Mouse (Mus musculus) MEL (cell line): ENCODE measurements around the gene Ube3c. TPM values are rescaled to one million over a fixed set of nuclear protein-coding genes. Genes with fewer than 3 reads are reported as not detected.

Source experiments
- DNase-seq: peaks from one replicate; pipeline ENCODE4 v3.0.0; 2011; ENCODE audit warnings: low read depth, low spot score
- H3K27ac ChIP-seq: 2 replicates; pipeline ENCODE4 v1.5.1; 2012; ENCODE audit warnings: low read depth, mild to moderate bottlenecking, control low read depth, low read length, moderate library complexity; ENCODE audit not compliant: control insufficient read depth
- H3K27me3 ChIP-seq, 2 experiments: fragments of 150-350 bp in 1 of 2; sonication (generic) in 1 of 2; 2 replicates each; pipeline ENCODE4 v1.6.1; 2012; ENCODE audit warnings: low read length in 2 of 2, mild to moderate bottlenecking in 2 of 2, improper control_type of control experiment in 1 of 2, moderate library complexity in 1 of 2; ENCODE audit not compliant: insufficient read depth in 2 of 2, control insufficient read depth in 1 of 2
- H3K36me3 ChIP-seq, 2 experiments: 2 replicates each; pipeline ENCODE4 v1.6.1; 2012 to 2014; ENCODE audit warnings: low read length in 2 of 2, improper control_type of control experiment in 1 of 2, inconsistent platforms in 1 of 2, mild to moderate bottlenecking in 1 of 2; ENCODE audit not compliant: insufficient read depth in 2 of 2, control insufficient read depth in 1 of 2
- H3K4me1 ChIP-seq, 2 experiments: fragments of 150-350 bp in 1 of 2; sonication (generic) in 1 of 2; 2 replicates each; pipeline ENCODE4 v1.6.1; 2012; ENCODE audit warnings: low read length in 2 of 2, improper control_type of control experiment in 1 of 2, mild to moderate bottlenecking in 1 of 2; ENCODE audit not compliant: insufficient read depth in 2 of 2, control insufficient read depth in 1 of 2
- H3K4me3 ChIP-seq, 2 experiments: fragments of 150-350 bp in 1 of 2; sonication (generic) in 1 of 2; 2 replicates each; pipeline ENCODE4 v1.5.1; 2012; ENCODE audit warnings: low read depth in 2 of 2, low read length in 2 of 2, mild to moderate bottlenecking in 2 of 2, moderate library complexity in 2 of 2, control low read depth in 1 of 2, improper control_type of control experiment in 1 of 2; ENCODE audit not compliant: control insufficient read depth in 1 of 2, insufficient read depth in 1 of 2
- H3K79me2 ChIP-seq: 2 replicates; pipeline ENCODE4 v1.6.1; 2012; ENCODE audit warnings: mild to moderate bottlenecking, low read length, moderate library complexity; ENCODE audit not compliant: control insufficient read depth, poor library complexity, insufficient read depth
- H3K9ac ChIP-seq: 2 replicates; pipeline ENCODE4 v1.6.1; 2012; ENCODE audit warnings: low read depth, mild to moderate bottlenecking, control low read depth, low read length, moderate library complexity; ENCODE audit not compliant: control insufficient read depth, poor library complexity, severe bottlenecking
- H3K9me3 ChIP-seq: fragments of 150-350 bp; sonication (generic); replicated peaks from 2 replicates; pipeline ENCODE4 v1.6.1; 2012; ENCODE audit warnings: mild to moderate bottlenecking, low read length, improper control_type of control experiment, moderate library complexity; ENCODE audit not compliant: insufficient read depth
- CHD1 ChIP-seq: IDR thresholded peaks from 2 replicates; pipeline ENCODE4 v1.6.1; 2012; ENCODE audit warnings: low read depth, mild to moderate bottlenecking, inconsistent platforms, low read length, improper control_type of control experiment
- CHD2 ChIP-seq: IDR thresholded peaks from 2 replicates; pipeline ENCODE4 v1.6.1; 2011; ENCODE audit warnings: low read length, improper control_type of control experiment
- CTCF ChIP-seq, 3 experiments: IDR thresholded peaks in 2 of 3; conservative IDR thresholded peaks in 1 of 3; 2 replicates each; pipeline ENCODE4 v1.5.1; 2011 to 2012; ENCODE audit warnings: low read length in 3 of 3, low read depth in 2 of 3, mild to moderate bottlenecking in 2 of 3, improper control_type of control experiment in 1 of 3, inconsistent platforms in 1 of 3, mixed read lengths in 1 of 3, moderate library complexity in 1 of 3; ENCODE audit not compliant: control insufficient read depth in 1 of 3, insufficient read depth in 1 of 3, poor library complexity in 1 of 3, severe bottlenecking in 1 of 3
- GABPA ChIP-seq: IDR thresholded peaks from 2 replicates; pipeline ENCODE4 v1.6.1; 2012; ENCODE audit warnings: low read depth, mild to moderate bottlenecking, inconsistent platforms, low read length, improper control_type of control experiment, moderate library complexity
- GATA1 ChIP-seq: IDR thresholded peaks from 2 replicates; pipeline ENCODE4 v1.6.1; 2011; ENCODE audit warnings: low read depth, low read length, improper control_type of control experiment
- HCFC1 ChIP-seq: IDR thresholded peaks from 2 replicates; pipeline ENCODE4 v1.6.1; 2012; ENCODE audit warnings: low read depth, mild to moderate bottlenecking, inconsistent platforms, low read length, improper control_type of control experiment, moderate library complexity
- JUND ChIP-seq: IDR thresholded peaks from 2 replicates; pipeline ENCODE4 v1.6.1; 2011; ENCODE audit warnings: low read depth, mild to moderate bottlenecking, improper control_type of control experiment, low read length
- MAX ChIP-seq: IDR thresholded peaks from 2 replicates; pipeline ENCODE4 v1.6.1; 2011; ENCODE audit warnings: low read length, improper control_type of control experiment
- MAZ ChIP-seq: IDR thresholded peaks from 2 replicates; pipeline ENCODE4 v1.6.1; 2012; ENCODE audit warnings: low read depth, mild to moderate bottlenecking, inconsistent platforms, low read length, improper control_type of control experiment
- MEF2A ChIP-seq: IDR thresholded peaks from 2 replicates; pipeline ENCODE4 v1.6.1; 2014; ENCODE audit warnings: low read depth, mild to moderate bottlenecking, inconsistent platforms, low read length, improper control_type of control experiment; ENCODE audit not compliant: poor library complexity, insufficient replicate concordance, severe bottlenecking; ENCODE audit errors: extremely low read depth
- NRF1 ChIP-seq: IDR thresholded peaks from 2 replicates; pipeline ENCODE4 v1.6.1; 2014; ENCODE audit warnings: low read depth, mild to moderate bottlenecking, inconsistent platforms, low read length, improper control_type of control experiment, moderate library complexity; ENCODE audit not compliant: poor library complexity, insufficient read depth, severe bottlenecking
- POLR2AphosphoS2 ChIP-seq: IDR thresholded peaks from 2 replicates; pipeline ENCODE4 v1.6.1; 2011; ENCODE audit warnings: low read length, improper control_type of control experiment
- POLR2AphosphoS5 ChIP-seq: IDR thresholded peaks from 2 replicates; pipeline ENCODE4 v1.6.1; 2012; ENCODE audit warnings: low read depth, borderline replicate concordance, mild to moderate bottlenecking, inconsistent platforms, low read length, moderate library complexity, mixed read lengths
- RCOR1 ChIP-seq: IDR thresholded peaks from 2 replicates; pipeline ENCODE4 v1.6.1; 2012; ENCODE audit warnings: low read depth, mild to moderate bottlenecking, inconsistent platforms, low read length, improper control_type of control experiment
- SIN3A ChIP-seq: IDR thresholded peaks from 2 replicates; pipeline ENCODE4 v1.6.1; 2012; ENCODE audit warnings: low read length, improper control_type of control experiment, inconsistent platforms
- TAL1 ChIP-seq: IDR thresholded peaks from 2 replicates; pipeline ENCODE4 v1.6.1; 2012; ENCODE audit warnings: mild to moderate bottlenecking, inconsistent platforms, low read length, moderate library complexity, mixed read lengths
- TBP ChIP-seq: IDR thresholded peaks from 2 replicates; pipeline ENCODE4 v1.8.0; 2011; ENCODE audit warnings: low read depth, low read length, improper control_type of control experiment
- TCF12 ChIP-seq: IDR thresholded peaks from 2 replicates; pipeline ENCODE4 v1.6.1; 2014; ENCODE audit warnings: low read depth, mild to moderate bottlenecking, inconsistent platforms, low read length, improper control_type of control experiment, moderate library complexity
- UBTF ChIP-seq: IDR thresholded peaks from 2 replicates; pipeline ENCODE4 v1.6.1; 2012; ENCODE audit warnings: low read depth, mild to moderate bottlenecking, inconsistent platforms, low read length, improper control_type of control experiment, moderate library complexity, borderline replicate concordance; ENCODE audit not compliant: insufficient read depth
- ZC3H11A ChIP-seq: IDR thresholded peaks from 2 replicates; pipeline ENCODE4 v1.6.1; 2012; ENCODE audit warnings: low read depth, mild to moderate bottlenecking, inconsistent platforms, low read length, improper control_type of control experiment
- ZNF384 ChIP-seq: IDR thresholded peaks from 2 replicates; pipeline ENCODE4 v1.6.1; 2012; ENCODE audit warnings: low read depth, mild to moderate bottlenecking, inconsistent platforms, low read length, improper control_type of control experiment
- polyA plus RNA-seq, 2 experiments: library from polyadenylated mRNA; stranded (reverse) in 1 of 2; unstranded in 1 of 2; fragments of >175 nt in 1 of 2; fragments of >200 nt in 1 of 2; gene quantifications; 2 replicates each; pipeline versions ENCODE4 v1.2.1 to v1.2.4; 2012; ENCODE audit warnings: low replicate concordance in 2 of 2, low read depth in 1 of 2; ENCODE audit not compliant: insufficient read length in 2 of 2, insufficient read depth in 1 of 2, missing spikeins in 1 of 2
- total RNA-seq: library from RNA; depleted of rRNA; stranded (reverse); fragments of 300-350 nt; gene quantifications from 2 replicates; pipeline ENCODE4 v1.2.3, GENCODE M21; 2012

Ube3c gene
- total and polyA plus RNA-seq, 3 experiments = 34.7 to 39.6 TPM; not detected in 1

GRCm38 (mm10) chr5:29711631-29712030 lies 142.6 kb downstream of the Ube3c start:
- Histone ChIP-seq H3K9me3 (no peaks in the 10 kb centered on the region), H3K27ac (no peak overlapping the region), H3K79me2 (no peaks in the 10 kb centered on the region), H3K36me3 (no peaks in the 10 kb centered on the region), H3K27me3 (no peaks in the 10 kb centered on the region), H3K4me1 (no peaks in the 10 kb centered on the region), H3K4me3 (no peak overlapping the region), H3K9ac (no peak overlapping the region)
- DNase-seq = no peak
- TF ChIP-seq MAZ = no peak
- TF ChIP-seq MAX = no peak
- TF ChIP-seq, all 39 proteins: peak for 0

DNA sequence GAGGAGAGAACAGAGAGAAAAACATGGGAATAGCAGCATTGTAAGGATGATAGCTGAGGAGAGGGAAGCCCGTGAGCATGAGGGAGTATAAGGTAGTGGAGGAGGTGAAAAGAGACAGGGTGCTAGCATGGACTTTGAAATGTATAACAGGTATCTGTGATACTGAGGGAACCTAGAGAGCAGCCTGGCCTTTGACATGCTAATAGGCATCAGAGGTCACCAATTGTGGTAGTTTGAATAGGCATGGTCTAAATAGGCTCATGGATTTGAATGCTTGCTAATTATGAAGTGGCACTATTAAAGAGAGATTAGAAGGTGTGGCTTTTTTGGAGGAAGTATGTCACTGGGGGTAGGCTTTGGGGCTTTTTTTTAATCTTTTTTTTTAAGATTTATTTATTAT lies 143.9 kb downstream of the Ube3c start:
- Histone ChIP-seq H3K27ac (no peak overlapping the region), H3K36me3 (no peaks in the 10 kb centered on the region), H3K9me3 (no peaks in the 10 kb centered on the region), H3K9ac (no peak overlapping the region), H3K27me3 (no peaks in the 10 kb centered on the region), H3K79me2 (no peaks in the 10 kb centered on the region), H3K4me3 (no peak overlapping the region), H3K4me1 (no peaks in the 10 kb centered on the region)
- no peak for DNase-seq
- TF ChIP-seq GABPA (no peak), CTCF (IDR thresholded peaks at IDR 0.05 in 2 of 3, conservative IDR thresholded peaks at IDR 0.05 in 1 of 3; ENCODE audit: control insufficient read depth in 1 of 3, insufficient read depth in 1 of 3, low read depth in 2 of 3, low read length in 3 of 3, poor library complexity in 1 of 3, severe bottlenecking in 1 of 3) (no peak), TCF12 (no peak), MEF2A (no peak), UBTF (no peak), POLR2AphosphoS5 (no peak), POLR2AphosphoS2 (no peak), TBP (no peak), CHD1 (no peak), ZC3H11A (no peak), GATA1 (no peak), HCFC1 (no peak), RCOR1 (no peak), JUND (no peak), NRF1 (no peak), ZNF384 (no peak), SIN3A (no peak), CHD2 (no peak), TAL1 (no peak)
